Mouse (Mus musculus): ENCODE results near the gene Tmem163. TPM values are rescaled to one million over a fixed set of nuclear protein-coding genes. Genes with fewer than 3 reads are reported as not detected.

Tmem163 gene
- polyA plus RNA-seq, 1 experiment = 25.3 TPM

- Histone ChIP-seq H3K4me3 (replicated peaks; ENCODE audit: extremely low read depth, low read depth, low read length) (peak overlapping the region; percentile 59), H3K4me1 (ENCODE audit: control insufficient read depth, insufficient read depth, low read length) (no peaks in the 10 kb centered on the region; the same call in 1 of the 2 replicates)
- TF ChIP-seq POLR2A (IDR thresholded peaks at IDR 0.05; ENCODE audit: borderline replicate concordance, extremely low read depth, low read depth, low read length) = no peak
- TF ChIP-seq CTCF (IDR thresholded peaks at IDR 0.05; ENCODE audit: insufficient read depth, low read length) = no peak
- 1% methylated on average over 44 of the region's 44 CpGs for WGBS
- DNase-seq = peak; percentile 25
Observed at GRCm38 (mm10) chr1:127677131-127677631, 2.2 kb downstream of the Tmem163 start.

GRCm38 (mm10) chr1:127676516-127677099 lies 2.7 kb downstream of the Tmem163 start:
- TF ChIP-seq CTCF (IDR thresholded peaks at IDR 0.05; ENCODE audit: insufficient read depth, low read length) (no peak), POLR2A (IDR thresholded peaks at IDR 0.05; ENCODE audit: borderline replicate concordance, extremely low read depth, low read depth, low read length) (no peak)
- no peak for DNase-seq
- Histone ChIP-seq H3K4me1 (ENCODE audit: control insufficient read depth, insufficient read depth, low read length) (no peaks in the 10 kb centered on the region; the same call in 1 of the 2 replicates), H3K4me3 (replicated peaks; ENCODE audit: extremely low read depth, low read depth, low read length) (peak overlapping the region; percentile 25)
- 10% methylated on average over 25 of the region's 25 CpGs for WGBS

GRCm38 (mm10) chr1:127676116-127676515 lies 3.2 kb downstream of the Tmem163 start:
- 34% methylated on average over 12 of the region's 12 CpGs for WGBS
- H3K4me3 ChIP-seq (replicated peaks; ENCODE audit: extremely low read depth, low read depth, low read length) = no peak overlapping the region
- DNase-seq = no peak

GRCm38 (mm10) chr1:127675253-127675652 lies 4.1 kb downstream of the Tmem163 start:
- 55% methylated on average over 1 of the region's 1 CpGs for WGBS
- Histone ChIP-seq H3K4me3 (replicated peaks; ENCODE audit: extremely low read depth, low read depth, low read length) (no peak overlapping the region), H3K4me1 (ENCODE audit: control insufficient read depth, insufficient read depth, low read length) (no peaks in the 10 kb centered on the region; the same call in 1 of the 2 replicates)
- no peak for DNase-seq
- TF ChIP-seq CTCF (IDR thresholded peaks at IDR 0.05; ENCODE audit: insufficient read depth, low read length) = no peak
- TF ChIP-seq POLR2A (IDR thresholded peaks at IDR 0.05; ENCODE audit: borderline replicate concordance, extremely low read depth, low read depth, low read length) = no peak

More at GRCm38 (mm10) chr1:127676116-127676515, 3.2 kb downstream of the Tmem163 start:
- TF ChIP-seq CTCF (IDR thresholded peaks at IDR 0.05; ENCODE audit: insufficient read depth, low read length) (no peak), POLR2A (IDR thresholded peaks at IDR 0.05; ENCODE audit: borderline replicate concordance, extremely low read depth, low read depth, low read length) (no peak)
- no peaks in the 10 kb centered on the region; the same call in 1 of the 2 replicates for H3K4me1 ChIP-seq (ENCODE audit: control insufficient read depth, insufficient read depth, low read length)

- TF ChIP-seq CTCF (IDR thresholded peaks at IDR 0.05; ENCODE audit: insufficient read depth, low read length) (no peak), POLR2A (IDR thresholded peaks at IDR 0.05; ENCODE audit: borderline replicate concordance, extremely low read depth, low read depth, low read length) (no peak)
- Histone ChIP-seq H3K4me1 (ENCODE audit: control insufficient read depth, insufficient read depth, low read length) (no peaks in the 10 kb centered on the region; the same call in 1 of the 2 replicates), H3K4me3 (replicated peaks; ENCODE audit: extremely low read depth, low read depth, low read length) (no peak overlapping the region)
- no peak for DNase-seq
- WGBS = 58% methylated on average over 10 of the region's 10 CpGs
Observed at GRCm38 (mm10) chr1:127673221-127674050, 5.9 kb downstream of the Tmem163 start.

GRCm38 (mm10) chr1:127668161-127668560 lies 11.2 kb downstream of the Tmem163 start:
- no peak for TF ChIP-seq CTCF (IDR thresholded peaks at IDR 0.05; ENCODE audit: insufficient read depth, low read length)
- TF ChIP-seq POLR2A (IDR thresholded peaks at IDR 0.05; ENCODE audit: borderline replicate concordance, extremely low read depth, low read depth, low read length) = no peak
- Histone ChIP-seq H3K4me3 (replicated peaks; ENCODE audit: extremely low read depth, low read depth, low read length) (no peak overlapping the region), H3K4me1 (ENCODE audit: control insufficient read depth, insufficient read depth, low read length) (no peaks in the 10 kb centered on the region)
- WGBS = 74% methylated on average over 3 of the region's 3 CpGs
- DNase-seq = no peak

GRCm38 (mm10) chr1:127667110-127667860 lies 12.1 kb downstream of the Tmem163 start:
- no peak for DNase-seq
- Histone ChIP-seq H3K4me3 (replicated peaks; ENCODE audit: extremely low read depth, low read depth, low read length) (no peak overlapping the region), H3K4me1 (ENCODE audit: control insufficient read depth, insufficient read depth, low read length) (no peaks in the 10 kb centered on the region)
- WGBS = 78% methylated on average over 8 of the region's 8 CpGs
- TF ChIP-seq CTCF (IDR thresholded peaks at IDR 0.05; ENCODE audit: insufficient read depth, low read length) (no peak), POLR2A (IDR thresholded peaks at IDR 0.05; ENCODE audit: borderline replicate concordance, extremely low read depth, low read depth, low read length) (no peak)

- H3K4me1 ChIP-seq (ENCODE audit: control insufficient read depth, insufficient read depth, low read length) = no peaks in the 10 kb centered on the region
- H3K4me3 ChIP-seq (replicated peaks; ENCODE audit: extremely low read depth, low read depth, low read length) = no peak overlapping the region
- 67% methylated on average over 6 of the region's 6 CpGs for WGBS
- no peak for TF ChIP-seq POLR2A (IDR thresholded peaks at IDR 0.05; ENCODE audit: borderline replicate concordance, extremely low read depth, low read depth, low read length)
- no peak for TF ChIP-seq CTCF (IDR thresholded peaks at IDR 0.05; ENCODE audit: insufficient read depth, low read length)
- DNase-seq = no peak
Observed at GRCm38 (mm10) chr1:127666221-127666620, 13.1 kb downstream of the Tmem163 start.
